Mouse (Mus musculus) heart, postnatal 4 days (tissue): ENCODE results near the gene Alg1. TPM values are rescaled to one million over a fixed set of nuclear protein-coding genes. Genes with fewer than 3 reads are reported as not detected.
"Not testable (repeated sequence)": the region's sequence is repeated elsewhere in the genome, so short reads cannot be mapped to it uniquely, and the experiment has no call there.

Source experiments
- DNase-seq: peaks from one replicate; pipeline ENCODE4 v3.0.0; 2021
- total RNA-seq, 2 experiments: library from RNA; stranded (reverse); gene quantifications; 2 replicates each; pipeline ENCODE4 v1.2.3; 2021

Gene Alg1
- 10 to 100 TPM; 15.8 to 17.5 TPM for total RNA-seq

DNA sequence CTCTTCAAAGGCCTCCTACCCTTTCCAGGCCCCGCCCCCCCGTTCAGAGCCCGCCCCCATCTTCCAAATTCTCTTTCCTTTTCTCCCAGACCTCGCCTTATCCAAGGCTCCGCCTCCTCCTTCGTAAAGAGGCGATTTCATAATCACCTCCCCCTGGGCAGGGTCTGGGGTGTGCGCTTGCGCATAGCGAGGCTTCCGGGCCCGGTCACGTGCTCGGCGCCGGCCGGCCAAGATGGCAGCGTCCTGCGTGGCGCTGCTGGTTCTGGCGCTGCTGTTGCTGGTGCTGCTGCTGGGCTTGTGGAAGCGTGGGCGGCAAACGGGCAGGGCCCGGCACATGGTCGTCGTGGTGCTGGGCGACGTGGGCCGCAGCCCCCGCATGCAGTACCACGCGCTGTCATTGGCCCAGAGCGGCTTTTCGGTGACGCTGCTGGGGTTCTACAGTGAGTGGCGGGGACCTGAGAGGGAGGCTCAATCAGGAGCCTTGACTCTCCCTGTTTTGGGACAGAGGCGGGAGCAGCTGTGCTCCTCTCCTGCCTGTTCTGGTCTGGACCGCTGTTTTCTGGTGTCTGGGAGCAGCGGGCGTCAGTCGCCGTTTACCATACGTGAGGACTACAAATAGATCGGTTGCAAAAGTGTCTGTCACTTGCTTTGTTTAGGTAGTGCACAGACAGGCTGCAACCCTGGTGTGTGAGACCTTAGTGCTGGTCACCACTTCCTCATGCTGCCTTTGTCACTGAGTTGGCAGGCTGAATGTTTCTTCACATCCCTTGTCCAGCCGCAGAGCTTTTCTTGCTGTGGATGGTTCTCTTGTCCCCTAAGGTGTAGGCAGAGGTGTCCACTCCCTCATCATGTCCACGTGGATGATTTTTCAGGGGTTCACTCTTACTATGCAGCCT, at the start of gene Alg1:
Gene Alg1, plus strand, starts transcription at position 204 of the 896 bp plus-strand sequence.
- DNase-seq: peak; percentile 96

DNA sequence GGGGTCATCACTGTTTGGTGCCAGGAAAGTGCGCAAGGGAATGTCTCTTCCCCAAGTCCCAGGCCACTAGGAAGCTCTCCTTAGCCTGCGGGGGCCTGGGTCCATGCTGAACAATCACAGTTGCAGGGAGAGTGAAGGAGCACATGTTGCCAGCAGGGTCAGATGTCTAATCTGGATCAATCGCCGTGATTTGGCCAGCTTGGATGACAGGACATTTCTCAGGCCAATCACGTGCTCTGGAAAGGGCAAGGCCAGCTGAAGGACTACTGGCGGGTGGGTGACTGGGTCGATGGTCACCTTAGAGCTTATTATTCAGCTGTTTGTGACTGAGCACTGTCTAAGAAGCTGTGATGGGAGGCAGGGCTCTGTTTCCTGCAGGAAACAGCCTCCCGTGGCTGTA, 49.3 kb upstream of the Alg1 start:
- no peak for DNase-seq

DNA sequence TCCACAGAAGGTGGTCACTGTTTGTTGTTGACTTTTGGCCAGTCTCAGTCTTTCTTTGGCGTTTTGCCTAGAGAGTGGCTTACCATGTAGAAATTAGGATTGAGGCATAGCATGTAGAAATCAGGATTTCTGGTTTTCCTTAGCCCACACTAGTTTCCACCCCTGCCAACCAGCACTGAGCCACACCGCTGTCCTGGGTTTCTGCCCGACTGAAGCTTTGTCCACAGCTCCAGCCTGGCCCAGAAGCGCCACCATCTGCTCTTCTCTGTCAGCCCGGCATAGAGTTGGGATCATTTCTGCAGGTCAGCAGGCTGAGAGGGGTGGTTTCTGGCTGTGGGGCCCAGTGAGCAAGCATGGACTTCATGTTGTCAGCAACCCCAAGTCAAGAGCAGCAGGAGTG, 48.5 kb upstream of the Alg1 start:
- DNase-seq: no peak

DNA sequence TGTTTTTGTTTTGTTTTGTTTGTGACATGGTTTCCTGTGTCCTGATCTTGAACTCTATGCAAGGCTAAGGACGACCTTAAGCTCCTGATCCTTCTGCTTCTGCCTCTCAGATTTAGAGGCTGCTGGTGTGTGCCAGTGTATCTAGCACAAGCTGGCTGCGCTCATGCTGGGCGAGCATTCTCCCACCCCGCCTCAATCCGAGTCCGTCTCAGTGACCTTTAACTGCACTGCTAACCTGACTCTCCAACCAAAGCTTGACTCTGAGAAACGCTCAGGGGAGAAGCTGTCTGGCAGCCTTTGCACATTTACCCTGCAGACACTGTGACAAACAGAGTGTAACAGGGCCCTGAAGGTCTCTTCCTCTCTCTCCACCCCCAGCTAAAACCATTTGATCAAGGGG, 47.7 kb upstream of the Alg1 start:
- DNase-seq: no peak

DNA sequence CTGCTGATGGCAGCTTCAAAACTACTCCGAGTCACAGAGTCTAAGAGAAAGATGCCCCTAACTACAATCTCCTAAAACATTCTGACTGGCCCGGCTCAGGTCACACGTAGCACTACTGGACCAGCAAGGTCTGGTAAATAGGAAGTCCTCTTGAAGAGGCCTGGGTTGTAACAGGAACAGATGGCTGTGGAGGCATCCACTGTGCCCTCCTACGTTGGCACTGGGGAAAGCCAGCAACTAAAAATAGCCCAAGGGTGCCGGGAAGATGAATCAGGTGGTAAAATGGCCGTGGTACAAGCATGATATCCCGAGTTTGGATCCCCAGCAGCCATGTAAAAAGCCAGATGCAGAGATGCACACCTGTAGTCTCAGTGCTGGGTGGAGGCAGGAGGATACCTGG, 47.2 kb upstream of the Alg1 start:
- DNase-seq: peak; percentile 43

DNA sequence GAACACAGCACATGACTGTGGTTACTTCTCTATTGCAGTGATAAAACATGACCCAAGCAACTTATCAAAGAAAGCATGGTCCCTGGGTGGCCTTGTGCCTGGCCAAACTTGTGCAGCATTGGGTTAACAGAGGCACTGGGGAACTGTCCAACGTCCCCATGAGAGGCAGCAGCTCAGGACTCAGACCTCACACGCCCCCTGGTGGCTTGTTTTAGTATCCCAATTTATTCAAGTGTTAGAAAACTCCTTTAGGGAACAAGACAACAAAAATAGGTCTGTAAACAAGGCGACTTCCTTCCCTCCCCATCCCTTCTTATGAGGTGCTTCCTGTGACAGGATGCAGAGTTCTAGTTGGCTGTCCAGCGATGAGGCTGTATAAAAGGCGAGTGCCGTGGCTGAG, 38.3 kb upstream of the Alg1 start:
- DNase-seq: peak; percentile 80

DNA sequence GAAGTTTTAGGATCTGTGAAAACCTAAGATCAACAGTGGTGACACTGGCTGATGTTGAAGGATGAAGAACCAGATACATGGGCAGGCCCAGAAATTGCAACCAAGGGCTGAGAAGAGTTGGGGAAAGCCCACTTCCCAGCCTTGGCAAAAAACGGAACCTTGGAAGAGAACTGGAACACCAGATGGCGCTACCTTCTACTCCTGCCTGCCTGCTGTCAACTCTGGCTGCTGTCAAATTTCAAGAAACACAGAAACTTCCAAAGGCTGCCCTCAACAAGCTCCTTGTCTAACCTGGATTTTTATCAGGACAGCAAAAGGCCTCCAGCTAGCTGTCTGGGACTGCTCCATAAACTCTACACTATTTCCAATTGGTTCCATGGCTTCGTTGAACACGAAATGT, 30.7 kb upstream of the Alg1 start:
- DNase-seq: peak; percentile 70

DNA sequence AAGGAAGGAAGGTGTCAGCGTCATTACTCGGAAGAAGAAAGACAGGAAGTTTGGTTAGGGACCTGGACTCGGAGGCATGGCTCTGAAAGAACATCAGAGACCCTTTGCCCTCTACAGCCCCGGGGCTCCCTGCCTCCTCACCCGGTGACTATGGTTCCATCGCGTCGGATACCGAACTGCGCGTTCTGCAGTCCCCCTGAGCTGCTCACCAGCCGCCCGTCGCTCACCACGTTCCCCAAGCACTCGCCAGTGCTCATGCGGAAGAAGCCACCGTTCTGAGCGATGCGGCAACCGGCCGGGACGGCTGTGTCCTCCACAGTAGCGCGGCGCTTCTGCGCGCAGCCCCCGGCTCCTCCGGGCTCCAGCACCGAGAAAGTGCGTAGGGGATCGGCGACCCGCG, 30.2 kb upstream of the Alg1 start:
- DNase-seq: peak; percentile 26

DNA sequence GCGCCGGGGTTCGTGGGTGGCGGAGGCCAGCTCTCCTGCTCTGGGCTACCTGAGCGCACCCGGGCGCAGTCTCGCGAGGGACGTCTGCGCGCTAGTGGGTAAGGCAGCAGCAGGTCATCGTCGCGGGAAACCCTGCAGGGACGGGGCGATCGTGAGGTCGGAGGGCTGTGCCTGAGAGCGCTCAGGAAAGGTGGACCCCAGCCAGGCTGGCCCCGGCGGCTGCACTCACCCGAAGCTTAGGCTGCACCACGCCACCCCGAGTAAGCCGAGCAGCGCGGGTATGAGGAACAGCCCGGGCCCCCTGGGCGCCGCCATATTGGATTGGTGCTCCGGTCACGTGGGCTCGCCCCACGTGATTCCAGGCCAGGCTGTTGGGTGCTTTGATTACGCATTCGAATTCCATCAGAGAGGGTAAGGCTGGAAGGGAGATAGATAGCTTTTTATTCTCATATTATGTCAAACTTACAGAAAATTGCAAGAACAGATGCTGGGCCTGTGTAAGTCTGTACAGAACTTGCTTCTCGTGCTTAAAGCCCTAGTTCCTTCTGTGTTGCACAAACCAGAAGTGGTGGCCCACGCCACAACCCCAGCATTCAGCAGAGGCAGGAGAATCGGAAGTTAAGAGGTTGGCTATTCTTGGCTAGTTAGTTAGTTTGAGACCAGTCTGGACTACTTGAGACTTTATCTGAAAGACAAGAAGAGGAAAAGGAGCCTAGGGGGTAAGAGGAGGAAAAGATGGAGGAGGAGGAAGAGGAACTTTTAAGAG, 29.6 kb upstream of the Alg1 start, which contains the start of gene Nagpa:
Gene Nagpa, minus strand, starts transcription at position 345 of the 766 bp plus-strand sequence.
- peak; percentile 85 for DNase-seq

DNA sequence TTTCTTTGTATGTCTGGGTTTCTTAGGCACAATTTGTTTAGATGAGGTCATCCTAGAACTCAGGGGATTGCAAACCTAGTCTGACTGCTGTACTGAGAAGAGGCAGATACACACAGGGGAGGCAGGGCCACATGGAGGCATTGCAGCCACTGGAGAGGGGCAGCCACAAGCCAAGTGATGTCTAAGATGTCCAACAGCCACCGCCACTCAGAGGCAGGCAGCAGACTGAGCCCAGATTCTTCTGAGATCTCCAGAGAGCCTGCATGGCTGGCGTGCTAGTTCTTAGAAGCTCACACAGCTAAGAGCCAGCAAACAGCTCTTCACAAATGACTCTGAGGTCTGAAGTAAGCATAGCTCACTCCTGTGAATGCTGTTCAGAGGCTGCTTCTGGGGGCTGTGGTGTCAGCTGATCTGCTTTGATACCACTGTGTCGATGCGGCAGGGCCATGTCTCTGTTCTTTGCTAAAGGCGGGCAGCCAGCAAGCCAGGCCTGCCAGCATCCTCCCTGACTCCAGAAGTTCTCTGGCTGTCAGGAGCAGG, 27.9 kb upstream of the Alg1 start:
- no peak for DNase-seq

DNA sequence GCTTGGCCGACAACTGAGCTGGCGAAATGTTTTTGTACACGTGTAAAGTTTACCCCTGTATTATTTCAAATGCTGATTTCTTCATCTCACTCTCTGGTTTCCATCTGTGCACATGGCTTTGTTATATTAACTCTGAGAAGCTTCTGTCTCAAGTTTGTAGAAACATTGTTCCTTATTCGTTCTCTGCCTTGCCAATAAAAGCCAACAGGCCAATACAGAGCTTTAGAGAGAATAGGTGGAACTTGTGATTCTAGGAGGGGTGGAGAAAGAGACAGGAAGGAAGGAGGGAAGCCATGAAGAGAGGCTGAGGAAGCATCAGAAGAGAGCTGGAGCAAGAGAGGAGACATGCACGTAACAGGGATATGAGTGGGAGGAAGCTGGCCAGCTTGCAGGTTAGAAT, 27.4 kb upstream of the Alg1 start:
- no peak for DNase-seq

DNA sequence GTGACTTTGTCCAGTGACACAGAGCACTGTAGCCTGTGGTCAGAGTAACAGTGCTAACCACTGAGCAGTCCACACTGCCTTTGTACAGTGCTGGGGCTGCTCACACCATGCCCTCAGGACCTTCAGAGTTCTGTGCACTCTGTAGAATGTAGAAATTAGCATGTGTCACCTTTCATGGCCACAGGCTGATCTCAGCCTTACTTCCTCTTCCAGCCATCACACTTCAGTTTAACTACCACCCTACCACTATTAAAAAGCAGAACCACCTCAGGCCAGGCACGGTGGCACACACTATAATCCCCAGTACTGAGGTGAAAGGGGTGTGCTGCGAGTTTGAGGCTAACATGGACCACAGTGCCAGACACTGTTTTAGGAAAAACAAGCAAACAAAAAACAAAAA, 23.1 kb upstream of the Alg1 start:
- no peak for DNase-seq

DNA sequence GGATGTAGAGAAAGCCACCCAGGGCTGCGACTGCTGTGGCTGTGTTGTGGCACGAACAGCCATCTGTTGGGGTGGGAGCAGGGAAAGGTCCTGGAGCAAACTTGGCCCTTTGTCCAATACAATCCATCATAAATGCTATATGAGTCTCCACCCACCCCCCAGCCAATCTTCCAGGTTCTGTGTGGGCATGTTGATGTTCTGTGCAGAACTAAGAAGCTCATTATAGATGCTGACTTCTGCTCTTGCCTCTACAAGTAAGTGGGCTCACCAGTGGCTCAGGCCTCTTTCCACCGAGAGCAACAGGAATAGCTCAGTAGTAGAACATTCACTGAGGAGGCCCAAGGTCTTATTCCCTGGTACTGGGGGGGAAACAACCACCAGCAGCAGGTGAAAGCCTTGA, 21.3 kb upstream of the Alg1 start:
- no peak for DNase-seq

DNA sequence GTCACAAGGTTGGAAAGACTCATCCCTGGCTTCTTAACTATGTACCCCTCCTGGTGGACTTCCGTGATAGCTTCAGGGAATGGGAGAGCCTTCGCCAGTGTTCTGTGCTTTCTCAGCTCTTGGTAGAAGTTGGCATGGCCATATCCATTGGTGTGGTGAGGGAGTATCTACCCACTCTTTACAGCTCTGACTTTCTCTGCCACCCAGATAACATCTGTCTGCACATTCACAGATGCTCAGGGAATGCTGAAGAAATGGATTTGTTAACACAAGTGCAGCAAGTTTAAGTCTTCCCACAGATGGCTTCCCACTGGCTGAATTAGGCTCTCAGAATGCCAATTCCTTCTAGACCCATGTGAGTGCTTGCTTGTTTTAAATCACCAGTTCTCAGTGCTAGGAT, 19.3 kb upstream of the Alg1 start:
- DNase-seq: no peak

DNA sequence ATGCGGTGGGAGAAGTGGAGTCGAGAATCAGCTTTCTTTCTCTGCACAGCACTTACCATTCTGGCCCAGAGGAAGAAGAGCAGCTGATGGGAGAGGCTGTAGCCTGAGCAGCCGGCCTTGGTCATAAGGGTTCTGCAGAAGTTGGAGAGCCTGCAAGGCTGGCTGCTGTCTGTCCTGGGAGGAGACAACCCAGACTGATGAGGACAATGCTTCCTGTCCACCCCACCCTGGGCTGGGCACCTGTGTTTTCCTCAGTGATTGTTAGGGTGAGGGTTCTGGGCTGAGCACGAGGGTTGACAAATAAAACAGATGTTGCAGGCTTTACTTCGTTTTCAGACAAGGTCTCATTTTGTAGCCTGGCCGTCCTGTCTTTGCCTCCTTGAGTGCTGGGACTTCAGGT, 16.7 kb upstream of the Alg1 start:
- DNase-seq: no peak

DNA sequence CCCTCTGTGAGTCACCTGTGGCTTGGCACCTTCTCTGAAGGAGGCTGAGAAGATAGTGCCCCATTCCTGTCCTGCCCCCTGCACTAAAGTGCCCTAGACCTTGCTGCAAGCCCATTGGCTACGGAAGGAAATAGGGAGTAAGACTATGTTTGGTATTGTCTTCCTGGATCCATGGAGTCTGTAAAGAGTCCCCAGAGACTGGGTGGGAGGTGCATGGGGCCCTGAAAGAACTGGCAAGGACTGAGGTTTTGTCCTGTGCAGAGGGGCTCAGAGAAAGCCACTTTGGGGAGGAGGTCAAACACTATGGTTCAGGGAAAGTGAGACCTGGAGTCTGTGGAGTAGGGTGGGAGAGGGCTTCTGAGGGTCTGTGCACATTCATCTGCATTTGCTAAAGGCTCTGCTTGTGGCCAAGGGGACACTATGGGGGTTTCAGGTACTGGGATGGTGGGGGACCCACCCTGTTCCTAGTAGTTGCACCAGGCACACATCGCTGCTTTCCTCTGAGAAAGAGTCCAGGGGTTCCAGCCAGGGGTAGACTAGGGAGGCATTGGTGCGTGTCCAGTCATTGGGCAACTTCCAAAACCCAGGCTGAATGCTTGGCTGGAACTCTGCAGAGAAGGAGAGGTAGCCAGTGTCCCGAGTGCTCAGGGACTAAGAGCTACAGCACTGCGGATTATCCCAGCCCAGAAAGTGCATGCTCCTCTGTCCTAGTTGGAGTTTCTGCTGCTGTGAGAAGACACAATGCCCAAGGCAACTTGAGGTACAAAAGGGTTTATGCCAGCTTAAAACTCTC, 15.9 kb upstream of the Alg1 start:
- DNase-seq: no peak

DNA sequence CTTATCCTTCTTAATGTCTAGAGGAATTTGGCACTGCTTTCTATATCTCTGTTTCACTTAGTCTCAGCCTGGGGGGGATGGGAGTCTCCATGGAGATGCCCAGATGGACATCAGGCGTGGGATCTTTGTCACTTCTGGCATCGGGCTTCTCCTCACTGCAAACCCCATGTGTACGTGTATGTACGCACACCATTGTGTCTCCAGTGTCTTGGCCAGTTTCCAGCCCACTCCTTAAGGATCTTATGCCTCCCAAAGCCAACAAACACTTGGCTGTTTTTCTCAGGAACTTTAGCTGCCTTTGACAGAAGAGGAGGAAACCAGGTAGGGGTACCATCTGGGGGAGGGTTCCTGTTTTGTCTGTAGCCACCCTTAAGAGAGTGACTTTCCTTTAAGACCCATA, 12.0 kb upstream of the Alg1 start:
- no peak for DNase-seq

DNA sequence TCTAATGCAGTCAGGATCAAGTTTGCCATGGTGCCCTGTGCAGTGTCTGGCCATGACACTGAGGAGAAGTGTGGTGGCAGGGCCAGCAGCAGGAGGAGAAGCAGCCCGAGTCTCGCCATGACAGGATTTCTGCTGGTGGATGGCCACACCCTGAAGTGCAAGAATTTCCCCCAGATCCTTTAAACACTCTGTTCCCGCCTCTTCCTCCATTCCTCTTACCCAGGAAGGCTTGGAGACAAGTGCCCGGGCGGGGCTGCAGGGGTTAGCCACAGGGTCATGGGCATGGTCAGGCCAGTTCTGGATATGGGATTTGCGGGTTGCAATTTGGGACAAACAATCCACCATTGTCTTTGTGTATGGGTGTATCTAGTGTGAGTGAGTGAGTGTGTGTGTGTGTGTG, 11.3 kb upstream of the Alg1 start, which contains the start of gene AU021092:
Gene AU021092, minus strand, starts transcription at position 160 of the 400 bp plus-strand sequence.
- DNase-seq: no peak

DNA sequence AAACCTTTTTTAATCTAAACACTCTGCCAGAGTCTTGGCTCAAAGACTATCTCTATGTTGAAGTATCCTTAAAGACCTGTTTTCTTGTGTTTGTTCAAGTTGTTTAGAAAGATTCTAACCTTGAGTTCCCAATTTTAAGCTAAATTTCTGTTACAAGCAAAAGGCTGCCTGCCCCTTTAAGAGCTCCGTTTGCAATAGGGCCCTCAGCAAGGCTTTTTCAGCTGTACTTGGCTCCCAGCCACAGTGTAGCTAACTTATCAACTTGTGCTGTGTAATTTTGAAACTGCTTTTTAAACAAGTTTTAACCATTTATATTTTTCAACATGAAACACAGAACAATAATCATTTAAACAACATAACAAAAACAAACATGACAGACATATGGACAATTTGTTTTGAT, 6.9 kb upstream of the Alg1 start:
- peak; percentile 44 for DNase-seq

DNA sequence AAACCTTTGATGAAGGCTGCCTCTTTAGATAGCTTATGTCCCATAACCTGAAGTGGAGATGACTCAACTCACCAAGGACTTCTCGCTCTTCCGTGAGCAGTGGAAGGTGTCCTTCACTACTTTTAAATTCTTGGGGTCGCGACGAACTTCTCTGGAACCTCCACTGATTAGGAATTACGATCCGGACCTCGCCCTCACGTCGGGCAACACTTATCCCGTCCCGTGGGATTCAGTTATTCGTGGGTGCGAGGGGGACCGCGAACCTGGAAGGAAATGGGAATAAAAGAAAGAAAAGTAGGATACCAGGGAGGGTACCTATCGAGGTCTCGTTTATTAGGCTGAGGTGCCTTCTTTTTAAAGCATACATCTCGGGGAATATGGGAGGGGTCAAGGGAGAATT, 5.9 kb upstream of the Alg1 start:
- not testable (repeated sequence) for DNase-seq

DNA sequence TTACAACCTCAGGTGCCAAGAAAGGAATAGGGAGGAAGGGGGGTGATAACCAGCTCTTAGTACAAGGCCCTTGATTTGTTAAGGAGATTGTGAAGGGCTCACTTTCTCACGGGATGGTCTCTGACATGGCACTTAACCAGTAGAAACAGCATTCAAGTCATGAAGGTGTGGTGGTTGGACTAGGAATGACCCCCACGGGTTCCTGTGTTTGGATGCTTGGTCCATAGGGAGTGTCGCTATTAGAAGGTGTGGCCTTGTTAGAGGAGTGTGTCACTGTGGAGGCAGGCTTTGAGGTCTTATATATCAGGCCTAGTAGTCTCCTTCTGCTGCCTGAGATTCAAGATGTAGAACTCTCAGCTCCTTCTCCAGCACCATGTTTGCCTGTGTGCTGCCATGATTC, 5.3 kb upstream of the Alg1 start:
- not testable (repeated sequence) for DNase-seq

DNA sequence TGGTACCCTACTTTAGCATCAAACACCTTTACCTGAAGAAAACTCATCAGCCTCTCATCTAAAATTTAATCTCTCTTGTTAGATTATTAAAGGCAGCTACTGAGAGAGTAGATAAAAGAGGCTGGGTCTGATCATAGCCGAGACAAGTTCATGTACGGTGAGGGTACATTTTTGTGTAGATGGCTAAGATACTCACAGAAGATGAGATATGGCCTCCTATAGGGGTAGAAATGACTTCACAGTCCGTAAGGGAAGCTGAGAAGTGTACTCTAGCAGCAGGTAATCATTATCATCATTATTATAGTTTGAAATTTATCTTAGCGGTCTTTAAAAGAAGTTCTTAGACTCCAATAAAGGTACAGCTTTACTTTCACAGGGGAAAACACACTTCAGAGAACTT, 439 bp upstream of the Alg1 start:
- DNase-seq: no peak

DNA sequence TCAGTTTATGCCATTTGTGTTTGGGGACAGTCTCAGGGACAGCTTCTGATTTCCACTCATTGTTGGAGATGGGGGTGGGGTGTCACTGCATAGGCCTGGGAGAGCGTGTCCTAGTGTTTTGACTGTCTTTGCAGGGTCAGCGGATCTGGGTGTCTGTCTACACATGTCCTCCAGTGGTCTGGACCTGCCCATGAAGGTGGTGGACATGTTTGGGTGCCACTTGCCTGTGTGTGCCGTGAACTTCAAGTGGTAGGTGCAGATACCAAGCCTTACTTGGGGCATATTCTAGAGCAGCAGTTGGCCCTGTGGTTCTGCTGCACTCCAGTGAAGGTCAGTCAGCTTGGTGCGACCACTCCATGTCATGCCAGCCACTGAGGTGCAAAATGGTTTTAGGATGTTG, 8.9 kb downstream of the Alg1 start:
- no peak for DNase-seq
